Mouse (Mus musculus): ENCODE data around the gene Zfp36l1. TPM values are rescaled to one million over a fixed set of nuclear protein-coding genes. Genes with fewer than 3 reads are reported as not detected.
A peak's percentile ranks its signal among the peaks of the same experiment; 100 is the strongest.

Zfp36l1 gene
- total RNA-seq (2021) = 100 to 1,000 TPM in 1 of 2 experiments, 10 to 100 TPM in 1; 94.2 to 109 TPM

GRCm38 (mm10) chr12:80112852-80113551, at the start of gene Zfp36l1:
TSS of gene Zfp36l1 (minus strand) at chr12:80113013.
- intact Hi-C loops (cut with DNase I) = loop anchor here (1.0 to 5.0 kb wide), 6 partner anchors 52 to 500 kb away; no protein-coding TSS in a partner anchor
- peak; percentile 96 to 97 for DNase-seq

GRCm38 (mm10) chr12:80162448-80162847, 49.6 kb upstream of the Zfp36l1 start:
- no peak for DNase-seq

GRCm38 (mm10) chr12:80157675-80158074, 44.9 kb upstream of the Zfp36l1 start:
- intact Hi-C loops (cut with DNase I) = loop anchor here (2.0 kb wide), 3 partner anchors 39 to 519 kb away; no protein-coding TSS in a partner anchor
- DNase-seq = no peak

More at GRCm38 (mm10) chr12:80162448-80162847, 49.6 kb upstream of the Zfp36l1 start:
- intact Hi-C loops (cut with DNase I) = no loop called here

GRCm38 (mm10) chr12:80153687-80154326, 41.0 kb upstream of the Zfp36l1 start:
- intact Hi-C loops (cut with DNase I) = loop anchor here (2.0 kb wide), 1 partner anchor 571 kb away; no protein-coding TSS in a partner anchor
- DNase-seq = peak; percentile 58 to 64

GRCm38 (mm10) chr12:80153078-80153477, 40.3 kb upstream of the Zfp36l1 start:
- intact Hi-C loops (cut with DNase I) = no loop called here
- no peak for DNase-seq

GRCm38 (mm10) chr12:80151821-80152220, 39.0 kb upstream of the Zfp36l1 start:
- intact Hi-C loops (cut with DNase I) = no loop called here
- no peak for DNase-seq

GRCm38 (mm10) chr12:80150624-80151023, 37.8 kb upstream of the Zfp36l1 start:
- no peak for DNase-seq
- intact Hi-C loops (cut with DNase I) = no loop called here

- intact Hi-C loops (cut with DNase I) = no loop called here
These were observed 34.9 kb upstream of the Zfp36l1 start for GRCm38 (mm10) chr12:80147563-80148214.

GRCm38 (mm10) chr12:80146227-80147223, 33.7 kb upstream of the Zfp36l1 start:
- peak; percentile 61 to 77 for DNase-seq
- intact Hi-C loops (cut with DNase I) = loop anchor here (1.0 kb wide), 1 partner anchor 787 kb away; no protein-coding TSS in a partner anchor

More at GRCm38 (mm10) chr12:80147563-80148214, 34.9 kb upstream of the Zfp36l1 start:
- no peak for DNase-seq

- intact Hi-C loops (cut with DNase I) = no loop called here
- DNase-seq = no peak
These were observed 32.6 kb upstream of the Zfp36l1 start for GRCm38 (mm10) chr12:80145365-80145764.

- intact Hi-C loops (cut with DNase I) = no loop called here
- DNase-seq = no peak
These were observed 32.0 kb upstream of the Zfp36l1 start for GRCm38 (mm10) chr12:80144846-80145245.

- peak; percentile 65 to 70 for DNase-seq
- intact Hi-C loops (cut with DNase I) = loop anchor here (1.0 to 2.0 kb wide), 2 partner anchors 617 to 782 kb away; no protein-coding TSS in a partner anchor
These were observed 28.7 kb upstream of the Zfp36l1 start for GRCm38 (mm10) chr12:80141470-80141869.

- intact Hi-C loops (cut with DNase I) = loop anchor here (1.0 to 2.0 kb wide), 2 partner anchors 616 to 782 kb away; no protein-coding TSS in a partner anchor
- no peak for DNase-seq
These were observed 28.2 kb upstream of the Zfp36l1 start for GRCm38 (mm10) chr12:80141011-80141410.

GRCm38 (mm10) chr12:80137744-80138143, 24.9 kb upstream of the Zfp36l1 start:
- DNase-seq = no peak
- intact Hi-C loops (cut with DNase I) = no loop called here

GRCm38 (mm10) chr12:80137246-80137645, 24.4 kb upstream of the Zfp36l1 start:
- intact Hi-C loops (cut with DNase I) = no loop called here
- no peak for DNase-seq

GRCm38 (mm10) chr12:80136264-80136930, 23.6 kb upstream of the Zfp36l1 start:
- peak; percentile 34 to 53 for DNase-seq
- intact Hi-C loops (cut with DNase I) = no loop called here

GRCm38 (mm10) chr12:80135173-80135572, 22.4 kb upstream of the Zfp36l1 start:
- intact Hi-C loops (cut with DNase I) = no loop called here
- DNase-seq = no peak

GRCm38 (mm10) chr12:80133011-80133545, 20.3 kb upstream of the Zfp36l1 start:
- DNase-seq = no peak
- intact Hi-C loops (cut with DNase I) = loop anchor here (5.0 kb wide), 3 partner anchors 296 to 611 kb away; no protein-coding TSS in a partner anchor
